Mouse (Mus musculus): Measurements from ENCODE around the gene E130309D02Rik. TPM values are rescaled to one million over a fixed set of nuclear protein-coding genes. Genes with fewer than 3 reads are reported as not detected.

E130309D02Rik gene
- total RNA-seq, 2 experiments from 2014 or later, result 22.4 to 40.5 TPM

- no peak for ATAC-seq (replicated peaks; ENCODE audit: poor library complexity, severe bottlenecking)
Measured at GRCm38 (mm10) chr5:143271642-143272041, 43.5 kb downstream of the E130309D02Rik start.

GRCm38 (mm10) chr5:143270151-143270519, 45.0 kb downstream of the E130309D02Rik start:
- ATAC-seq (replicated peaks; ENCODE audit: poor library complexity, severe bottlenecking), result 0 out of 2 replicates have a peak, but pooled peaks have one; percentile 1

GRCm38 (mm10) chr5:143269363-143270150, 45.6 kb downstream of the E130309D02Rik start, which contains the start of gene Zfp316:
Zfp316 (minus strand) TSS chr5:143270022.
- ATAC-seq (replicated peaks; ENCODE audit: poor library complexity, severe bottlenecking), result peak; percentile 75

GRCm38 (mm10) chr5:143268985-143269362, 46.2 kb downstream of the E130309D02Rik start:
- no peak for ATAC-seq (replicated peaks; ENCODE audit: poor library complexity, severe bottlenecking)

GRCm38 (mm10) chr5:143266794-143267193, 48.4 kb downstream of the E130309D02Rik start:
- no peak for ATAC-seq (replicated peaks; ENCODE audit: poor library complexity, severe bottlenecking)

GRCm38 (mm10) chr5:143265409-143265808, 49.8 kb downstream of the E130309D02Rik start:
- ATAC-seq (replicated peaks; ENCODE audit: poor library complexity, severe bottlenecking), result no peak

- ATAC-seq (replicated peaks; ENCODE audit: poor library complexity, severe bottlenecking), result no peak
Measured at GRCm38 (mm10) chr5:143264689-143265088, 50.5 kb downstream of the E130309D02Rik start.

- no peak for ATAC-seq (replicated peaks; ENCODE audit: poor library complexity, severe bottlenecking)
Measured at GRCm38 (mm10) chr5:143261636-143262035, 53.5 kb downstream of the E130309D02Rik start.

- ATAC-seq (replicated peaks; ENCODE audit: poor library complexity, severe bottlenecking), result no peak
Measured at GRCm38 (mm10) chr5:143255802-143256201, 59.4 kb downstream of the E130309D02Rik start.

GRCm38 (mm10) chr5:143255131-143255519, 60.0 kb downstream of the E130309D02Rik start:
- ATAC-seq (replicated peaks; ENCODE audit: poor library complexity, severe bottlenecking), result peak; percentile 6; the same call in 1 of the 2 replicates

- peak; percentile 21; the same call in 1 of the 2 replicates for ATAC-seq (replicated peaks; ENCODE audit: poor library complexity, severe bottlenecking)
Measured at GRCm38 (mm10) chr5:143254487-143255130, 60.6 kb downstream of the E130309D02Rik start.

GRCm38 (mm10) chr5:143253881-143254486, 61.2 kb downstream of the E130309D02Rik start:
- peak; percentile 58 for ATAC-seq (replicated peaks; ENCODE audit: poor library complexity, severe bottlenecking)

GRCm38 (mm10) chr5:143253186-143253880, 61.8 kb downstream of the E130309D02Rik start:
- peak; percentile 15; the same call in 1 of the 2 replicates for ATAC-seq (replicated peaks; ENCODE audit: poor library complexity, severe bottlenecking)

GRCm38 (mm10) chr5:143252791-143253185, 62.4 kb downstream of the E130309D02Rik start:
- ATAC-seq (replicated peaks; ENCODE audit: poor library complexity, severe bottlenecking), result no peak

GRCm38 (mm10) chr5:143252039-143252438, 63.1 kb downstream of the E130309D02Rik start:
- ATAC-seq (replicated peaks; ENCODE audit: poor library complexity, severe bottlenecking), result no peak

Other genes starting within 250 kb of the E130309D02Rik start
- 41.1 and 42.5 TPM in 2 replicates for gene Rnf216, start 202.4 kb downstream of the E130309D02Rik start, total RNA-seq (2014; fragmentation: Nextera tagmentation)
- gene Rnf216, start 202.4 kb downstream of the E130309D02Rik start, total RNA-seq (2017), result 33.1 and 37.3 TPM in 2 replicates
- 0.19 TPM in 1 of 2 replicates, not detected in the other for gene Olfr718-ps1, start 167.8 kb downstream of the E130309D02Rik start, total RNA-seq (2014; fragmentation: Nextera tagmentation)
- not detected in 2 replicates for gene Olfr718-ps1, start 167.8 kb downstream of the E130309D02Rik start, total RNA-seq (2017)
- 7.9 and 10.9 TPM in 2 replicates for gene Rbak, start 134.6 kb downstream of the E130309D02Rik start, total RNA-seq (2014; fragmentation: Nextera tagmentation)
- gene Rbak, start 134.6 kb downstream of the E130309D02Rik start, total RNA-seq (2017), result 10.3 and 14.3 TPM in 2 replicates
- not detected in 2 replicates for gene Spdye4b, start 134.3 kb downstream of the E130309D02Rik start, total RNA-seq (2014; fragmentation: Nextera tagmentation)
- gene Spdye4b, start 134.3 kb downstream of the E130309D02Rik start, total RNA-seq (2017), result not detected in 2 replicates
- gene Spdye4a, start 88.5 kb downstream of the E130309D02Rik start, total RNA-seq (2014; fragmentation: Nextera tagmentation), result not detected in 2 replicates
- not detected in 2 replicates for gene Spdye4a, start 88.5 kb downstream of the E130309D02Rik start, total RNA-seq (2017)
- gene Zfp12, start 80.2 kb downstream of the E130309D02Rik start, total RNA-seq (2014; fragmentation: Nextera tagmentation), result 7.6 and 8.6 TPM in 2 replicates
- gene Zfp12, start 80.2 kb downstream of the E130309D02Rik start, total RNA-seq (2017), result 10.6 and 12.6 TPM in 2 replicates
- gene Zfp316, start 45.3 kb downstream of the E130309D02Rik start, total RNA-seq (2014; fragmentation: Nextera tagmentation), result 2.8 and 3.5 TPM in 2 replicates
- gene Zfp316, start 45.3 kb downstream of the E130309D02Rik start, total RNA-seq (2017), result 2.7 and 3.5 TPM in 2 replicates
- not detected in 2 replicates for gene Zfp853, start 21.7 kb downstream of the E130309D02Rik start, total RNA-seq (2014; fragmentation: Nextera tagmentation)
- not detected in 2 replicates for gene Zfp853, start 21.7 kb downstream of the E130309D02Rik start, total RNA-seq (2017)
- 57.9 and 81.0 TPM in 2 replicates for gene Zdhhc4, start 13.9 kb upstream of the E130309D02Rik start, total RNA-seq (2014; fragmentation: Nextera tagmentation)
- 38.5 and 49.2 TPM in 2 replicates for gene Zdhhc4, start 13.9 kb upstream of the E130309D02Rik start, total RNA-seq (2017)
- not detected in 2 replicates for gene Grid2ip, start 42.0 kb upstream of the E130309D02Rik start, total RNA-seq (2014; fragmentation: Nextera tagmentation)
- gene Grid2ip, start 42.0 kb upstream of the E130309D02Rik start, total RNA-seq (2017), result not detected in 2 replicates
- gene Kdelr2, start 88.5 kb upstream of the E130309D02Rik start, total RNA-seq (2014; fragmentation: Nextera tagmentation), result 82.9 and 104 TPM in 2 replicates
- 161 and 171 TPM in 2 replicates for gene Kdelr2, start 88.5 kb upstream of the E130309D02Rik start, total RNA-seq (2017)
- 11.7 and 22.8 TPM in 2 replicates for gene Daglb, start 149.2 kb upstream of the E130309D02Rik start, total RNA-seq (2014; fragmentation: Nextera tagmentation)
- 24.1 and 25.0 TPM in 2 replicates for gene Daglb, start 149.2 kb upstream of the E130309D02Rik start, total RNA-seq (2017)
- 349 and 471 TPM in 2 replicates for gene Rac1, start 212.7 kb upstream of the E130309D02Rik start, total RNA-seq (2014; fragmentation: Nextera tagmentation)
- 118 and 134 TPM in 2 replicates for gene Rac1, start 212.7 kb upstream of the E130309D02Rik start, total RNA-seq (2017)